Mouse (Mus musculus): ENCODE data around the gene Smyd4.

Gene Smyd4

DNA sequence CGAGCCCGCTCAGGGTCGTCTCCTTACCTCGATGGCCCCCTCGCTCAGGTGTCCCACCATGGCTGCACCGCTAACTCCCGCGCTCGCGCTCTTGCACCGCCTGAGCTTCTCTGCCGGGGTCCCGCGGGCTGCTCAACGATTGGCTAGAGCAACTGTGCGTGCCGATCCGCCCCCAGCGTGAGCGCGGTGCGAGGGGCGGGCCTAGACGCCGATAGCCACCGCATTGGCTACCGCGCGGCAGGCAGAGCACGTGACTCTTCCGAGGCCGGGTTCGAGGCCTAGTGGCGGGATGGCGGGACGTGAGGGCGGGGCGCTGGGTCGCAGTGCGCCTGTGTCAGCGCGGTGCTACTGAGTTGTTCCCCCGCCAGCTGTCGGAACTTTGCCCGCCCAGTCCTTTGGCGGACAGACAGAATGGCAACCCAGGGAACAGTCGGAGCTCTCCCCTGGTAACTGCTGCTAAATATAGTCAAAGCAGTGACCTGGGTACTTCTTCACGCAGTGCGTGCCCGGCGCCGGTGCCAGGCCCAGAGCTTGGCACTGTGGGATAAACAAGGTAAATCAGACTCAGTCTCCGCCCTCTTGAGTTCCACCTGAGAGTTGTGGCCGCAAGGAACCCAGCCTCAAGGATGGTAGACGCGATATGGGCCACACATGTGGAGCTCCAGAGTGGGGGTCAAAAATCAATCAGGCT lies at the start of gene Smyd4, which contains the start of gene Rpa1:
Smyd4 (plus strand) TSS at position 235 of the 691 bp plus-strand sequence.
Rpa1 (minus strand) TSS at position 126 of the 691 bp plus-strand sequence.
- peak; percentile 92 to 95 for DNase-seq (ENCODE audit: low spot score in 2 of 2)

DNA sequence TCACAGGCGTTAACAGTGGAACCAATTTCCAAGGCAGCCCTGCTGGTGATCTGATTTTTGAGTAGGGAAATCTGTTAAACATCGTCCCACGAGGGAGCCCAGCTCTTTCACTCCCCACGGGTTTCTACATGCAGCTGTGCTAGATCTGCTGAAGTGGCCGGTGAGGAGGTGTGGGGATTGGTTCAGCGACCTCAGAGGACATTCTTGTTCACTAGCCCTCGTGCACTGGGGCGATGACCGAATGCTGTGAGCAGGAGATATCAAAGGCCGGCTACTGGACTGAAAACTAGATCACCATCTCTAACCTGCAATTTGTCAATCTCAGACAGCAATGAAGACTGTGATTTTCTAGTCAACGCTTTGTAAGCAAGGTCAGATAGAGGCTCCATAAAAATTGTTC lies 49.7 kb upstream of the Smyd4 start:
- no peak for DNase-seq (ENCODE audit: low spot score in 2 of 2)

DNA sequence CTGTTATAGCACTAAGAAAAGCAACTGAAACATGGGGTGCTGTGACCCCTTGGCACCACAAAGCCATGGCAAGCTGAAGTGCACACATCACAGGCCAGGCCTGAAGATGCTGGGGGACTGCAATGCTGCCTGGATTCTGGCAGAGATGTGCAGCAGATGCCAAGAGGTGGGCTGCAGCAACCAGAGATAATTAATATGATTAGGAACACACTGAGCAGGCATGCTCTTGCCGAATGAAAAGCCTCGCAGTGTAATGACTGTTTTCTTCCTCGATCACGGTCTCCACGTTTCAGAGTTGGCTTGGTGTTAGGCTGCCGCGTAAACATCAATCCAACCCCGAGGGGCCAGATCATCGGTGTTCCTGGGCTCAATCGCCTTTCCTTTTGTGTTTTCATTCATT lies 48.4 kb upstream of the Smyd4 start:
- DNase-seq (ENCODE audit: low spot score in 2 of 2): no peak

GRCm38 (mm10) chr11:75300954-75301353 lies 47.3 kb upstream of the Smyd4 start:
- no peak for DNase-seq (ENCODE audit: low spot score in 2 of 2)

DNA sequence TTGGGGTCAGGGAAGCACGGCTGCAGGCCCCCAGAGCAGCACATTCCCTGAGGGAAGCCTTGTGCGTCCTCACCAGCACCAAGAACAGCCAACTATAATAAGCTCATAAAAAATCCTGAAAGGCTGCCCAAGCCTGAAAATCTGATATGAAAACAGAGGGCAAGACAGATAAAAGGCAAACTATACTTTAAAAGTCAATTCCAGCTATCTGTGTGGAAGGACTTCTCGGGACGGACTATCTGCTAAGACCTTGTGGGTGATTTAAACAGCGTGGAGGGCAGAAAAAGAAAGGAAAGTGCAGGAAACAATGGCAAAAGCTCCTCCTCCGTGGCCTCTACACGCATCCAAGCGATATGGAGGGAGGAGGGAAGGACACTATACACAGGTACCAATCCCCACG lies 43.4 kb upstream of the Smyd4 start:
- no peak for DNase-seq (ENCODE audit: low spot score in 2 of 2)

- DNase-seq (ENCODE audit: low spot score in 2 of 2): no peak
Observed at GRCm38 (mm10) chr11:75308650-75309049, 39.6 kb upstream of the Smyd4 start.

- DNase-seq (ENCODE audit: low spot score in 2 of 2): no peak
Observed at GRCm38 (mm10) chr11:75310813-75311212, 37.4 kb upstream of the Smyd4 start.

- DNase-seq (ENCODE audit: low spot score in 2 of 2): no peak
Observed at GRCm38 (mm10) chr11:75311751-75312150, 36.5 kb upstream of the Smyd4 start.

DNA sequence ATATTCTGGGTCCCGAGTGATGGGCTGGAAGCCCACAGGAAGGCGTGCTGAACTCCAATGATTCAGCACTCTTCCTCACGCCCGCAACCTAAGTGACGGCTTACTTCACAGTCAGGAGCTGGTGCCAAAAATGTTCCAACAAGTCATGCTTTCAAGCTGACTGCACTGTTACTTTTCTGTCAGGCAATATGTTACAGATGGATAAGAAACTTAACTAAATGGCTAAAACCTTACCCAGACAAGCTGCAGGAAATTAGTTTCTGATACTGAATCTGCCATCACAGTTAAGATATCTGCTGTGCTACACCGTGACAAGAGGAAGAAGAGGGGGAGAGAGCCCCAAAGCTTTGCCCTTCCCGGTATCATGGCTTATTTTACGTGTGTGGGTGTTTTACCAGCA lies 34.4 kb upstream of the Smyd4 start:
- DNase-seq (ENCODE audit: low spot score in 2 of 2): no peak

- DNase-seq (ENCODE audit: low spot score in 2 of 2): no peak
Observed at GRCm38 (mm10) chr11:75318351-75319221, 29.6 kb upstream of the Smyd4 start.

DNA sequence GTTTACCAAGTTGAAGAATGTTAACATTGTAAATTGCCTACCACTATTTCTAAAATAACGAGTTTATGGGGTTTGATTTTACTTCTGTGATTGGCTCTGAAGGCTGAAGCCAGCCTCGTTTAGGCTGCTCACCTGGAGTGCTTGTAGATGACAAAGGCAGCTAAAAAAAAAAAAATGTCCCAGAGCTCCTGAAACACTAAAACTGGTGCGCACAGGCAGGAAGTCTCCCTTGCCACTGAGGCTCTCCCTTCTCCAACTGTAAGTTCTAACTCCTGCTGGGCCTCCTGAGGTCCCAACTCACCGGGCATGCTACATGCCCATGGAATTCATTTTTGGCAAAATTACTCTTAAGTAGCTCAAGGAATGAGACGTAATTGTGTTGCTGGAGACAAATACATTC lies 29.0 kb upstream of the Smyd4 start:
- no peak for DNase-seq (ENCODE audit: low spot score in 2 of 2)

DNA sequence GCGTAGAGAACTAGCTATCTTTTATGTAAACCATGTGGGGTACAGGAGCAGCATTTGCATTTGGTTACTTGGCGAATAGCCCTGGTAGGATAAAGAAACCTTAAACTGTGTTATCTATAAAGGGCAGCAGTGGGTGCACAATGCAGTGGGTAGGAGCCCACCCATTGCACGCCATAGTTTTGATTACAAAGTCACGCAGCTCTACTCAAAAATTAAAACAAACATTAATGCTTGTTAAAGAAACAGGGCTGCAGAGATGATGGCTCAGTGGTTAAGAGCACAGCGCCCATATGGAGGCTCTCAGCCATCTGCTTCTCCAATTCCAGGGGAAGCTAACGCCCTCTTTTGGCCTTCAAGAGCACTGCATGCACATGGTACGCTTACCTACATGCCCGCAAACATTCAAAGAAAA lies 24.9 kb upstream of the Smyd4 start:
- DNase-seq (ENCODE audit: low spot score in 2 of 2): no peak

DNA sequence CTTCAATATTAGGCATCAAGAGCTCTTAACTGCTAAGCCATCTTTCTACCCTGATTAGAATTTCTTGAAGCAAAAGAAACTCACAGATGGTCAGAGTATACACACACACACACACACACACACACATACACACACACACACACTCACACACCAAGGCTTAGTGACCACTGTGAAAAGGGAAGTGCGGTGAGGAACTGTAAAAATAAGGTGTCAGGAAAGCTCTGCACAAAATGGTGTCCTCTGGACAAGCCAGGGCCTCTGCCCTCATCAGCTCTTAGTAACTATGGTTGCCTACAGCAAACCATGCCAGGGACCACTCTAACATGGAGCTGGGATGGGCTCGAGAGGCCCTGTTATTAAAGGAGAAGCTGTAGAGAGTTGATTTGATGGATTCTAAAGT lies 23.8 kb upstream of the Smyd4 start:
- DNase-seq (ENCODE audit: low spot score in 2 of 2): no peak

DNA sequence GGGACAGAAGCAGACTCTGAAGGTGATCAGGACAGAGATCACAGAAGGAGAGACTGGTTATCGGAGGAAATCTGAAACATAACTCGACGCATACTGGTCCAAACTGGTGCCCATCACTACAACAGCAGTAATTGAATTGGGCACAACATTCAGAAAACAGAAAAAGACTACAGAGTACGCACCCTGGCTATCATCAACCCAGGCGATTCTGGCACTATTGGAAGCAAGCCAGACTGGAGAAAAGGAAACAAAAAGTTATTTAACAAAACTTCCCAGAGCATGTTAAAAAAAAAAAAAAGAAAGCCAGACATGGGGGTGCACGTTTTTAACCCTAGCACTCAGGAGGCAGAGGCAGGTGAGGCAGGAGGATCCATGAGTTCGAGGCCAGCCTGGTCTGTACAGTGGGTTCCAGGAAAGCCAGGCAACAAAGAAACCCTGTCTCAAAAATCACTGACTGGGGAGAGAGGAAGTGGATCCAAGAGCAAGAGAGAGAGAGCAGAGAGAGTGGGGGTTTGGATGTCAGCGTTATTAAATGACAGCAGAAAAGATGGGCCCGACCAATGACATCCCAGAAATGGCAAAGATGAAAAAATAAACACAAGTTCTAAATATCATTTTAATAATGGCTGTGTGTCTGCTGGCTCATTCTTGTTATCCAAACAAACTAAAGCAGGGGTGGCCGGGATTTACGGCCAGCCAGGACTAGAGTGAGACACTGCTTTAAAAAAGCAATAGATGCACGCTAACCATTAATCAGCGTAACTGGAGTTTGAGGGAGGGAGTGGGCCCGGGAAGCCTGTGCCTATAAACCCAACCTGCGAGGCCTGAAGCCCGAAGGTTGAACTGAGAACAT lies 22.9 kb upstream of the Smyd4 start:
- DNase-seq (ENCODE audit: low spot score in 2 of 2): no peak

GRCm38 (mm10) chr11:75325969-75326311 lies 22.3 kb upstream of the Smyd4 start:
- DNase-seq (ENCODE audit: low spot score in 2 of 2): no peak

DNA sequence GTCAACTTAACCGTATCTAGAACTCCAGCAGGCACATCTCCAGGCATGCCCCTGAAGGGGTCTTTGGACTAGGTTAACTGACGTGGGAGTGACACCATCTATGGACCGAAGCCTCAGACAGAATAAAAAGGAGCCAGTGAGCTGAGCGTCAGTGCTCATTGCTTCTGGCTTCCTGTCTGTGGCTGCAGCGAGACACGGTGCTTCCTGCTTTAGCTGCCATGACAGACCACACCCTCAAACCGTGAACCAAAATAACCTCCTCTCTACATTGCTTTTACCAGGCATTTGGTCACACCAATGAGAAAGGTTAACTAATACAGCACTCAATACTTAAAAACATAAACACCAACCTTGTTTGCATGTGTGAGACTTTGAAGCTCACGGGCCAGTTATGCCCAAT lies 11.6 kb upstream of the Smyd4 start:
- no peak for DNase-seq (ENCODE audit: low spot score in 2 of 2)

DNA sequence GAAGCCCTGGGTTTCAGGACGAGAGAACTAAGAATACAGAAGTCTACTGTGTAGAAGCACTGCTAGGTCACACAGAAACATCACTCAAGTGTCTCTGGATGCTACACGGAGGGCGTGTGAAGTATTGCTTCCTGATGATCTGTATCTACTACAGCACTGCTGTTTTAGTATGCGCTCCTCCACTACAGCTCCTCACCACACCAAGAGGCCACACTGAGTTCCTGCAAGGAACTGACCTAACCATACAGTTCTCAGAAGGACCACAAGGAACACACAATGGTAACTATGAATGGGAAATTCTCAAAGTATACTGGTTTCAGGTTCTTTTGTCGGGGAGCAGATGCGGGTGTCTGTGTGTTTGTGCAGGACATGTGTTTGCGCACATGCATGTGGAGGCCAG lies 11.0 kb upstream of the Smyd4 start:
- no peak for DNase-seq (ENCODE audit: low spot score in 2 of 2)

GRCm38 (mm10) chr11:75340076-75340475 lies 8.2 kb upstream of the Smyd4 start:
- no peak for DNase-seq (ENCODE audit: low spot score in 2 of 2)

GRCm38 (mm10) chr11:75340698-75341345 lies 7.4 kb upstream of the Smyd4 start:
- DNase-seq (ENCODE audit: low spot score in 2 of 2): no peak

DNA sequence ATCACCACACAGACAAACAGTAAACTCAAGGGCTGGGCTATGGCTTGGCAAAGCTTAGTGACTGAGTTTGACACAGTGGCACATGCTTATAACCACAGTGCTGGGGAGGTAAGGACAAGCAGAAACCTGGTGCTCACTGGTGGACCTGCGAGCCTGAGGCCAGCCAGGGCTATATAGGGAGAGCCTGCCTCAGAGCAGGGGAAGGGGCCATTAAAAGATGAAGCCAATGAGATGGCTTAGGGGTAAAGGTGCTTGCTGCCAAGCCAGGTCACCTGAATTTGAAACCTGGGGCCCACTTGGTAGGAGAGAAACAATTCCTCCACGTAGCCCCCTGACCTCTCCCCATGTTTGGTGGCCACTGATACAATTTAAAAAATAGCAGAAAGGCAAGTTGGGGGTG lies 5.1 kb upstream of the Smyd4 start:
- no peak for DNase-seq (ENCODE audit: low spot score in 2 of 2)

DNA sequence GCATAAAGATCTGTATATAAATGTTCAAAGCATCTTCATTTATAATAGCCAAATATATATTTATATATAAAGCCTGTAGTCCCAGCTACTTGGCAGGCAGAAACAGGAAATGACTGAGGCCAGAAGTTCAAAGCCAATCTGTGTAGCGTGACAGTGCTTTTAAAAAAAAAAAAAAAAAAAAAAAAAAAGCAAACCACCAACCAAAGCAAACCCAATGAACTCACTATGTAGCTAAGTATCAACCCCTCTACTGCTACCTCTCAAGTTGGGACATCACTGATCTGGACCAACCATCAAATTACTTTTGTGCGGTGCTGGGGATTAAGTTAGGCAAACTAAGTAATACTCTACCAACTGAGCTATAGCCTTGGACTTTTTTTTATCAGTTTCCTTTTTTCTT lies 4.1 kb upstream of the Smyd4 start:
- DNase-seq (ENCODE audit: low spot score in 2 of 2): no peak

DNA sequence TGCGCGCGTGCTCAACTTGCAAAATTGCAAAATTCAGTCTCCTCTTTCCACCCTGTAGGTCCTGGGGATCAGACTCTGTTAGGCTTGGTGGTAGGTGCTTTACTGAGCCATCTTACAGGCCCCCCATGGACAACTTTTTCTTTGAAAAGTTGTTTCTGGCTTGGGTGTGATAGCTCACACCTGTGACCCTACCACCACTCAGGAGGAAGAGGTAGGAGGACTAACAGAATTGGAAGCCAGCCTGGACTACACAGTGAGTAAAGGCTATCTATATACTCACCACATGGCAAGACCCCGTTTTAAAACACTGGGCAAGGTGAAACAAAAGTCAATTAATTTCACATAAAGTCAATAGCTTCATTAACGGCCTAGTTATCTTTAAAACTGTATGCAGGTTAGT lies 3.5 kb upstream of the Smyd4 start:
- DNase-seq (ENCODE audit: low spot score in 2 of 2): no peak
